Mouse (Mus musculus) forebrain, embryonic 10.5 days (tissue): ENCODE results near the gene Akirin2. TPM values are rescaled to one million over a fixed set of nuclear protein-coding genes. Genes with fewer than 3 reads are reported as not detected.
A peak's percentile ranks its signal among the peaks of the same experiment; 100 is the strongest.

Experiments
- DNase-seq: peaks from one replicate; pipeline ENCODE4 v3.0.0-alpha.2; 2017; ENCODE audit warnings: low spot score; ENCODE audit errors: extremely low spot score
- H3K27ac ChIP-seq: fragments of 300-500 bp; sonication (generic); 2 replicates; pipeline ENCODE4 v1.5.1; 2016; ENCODE audit warnings: mild to moderate bottlenecking
- H3K27me3 ChIP-seq: fragments of 300-500 bp; sonication (generic); 2 replicates; pipeline ENCODE4 v1.6.1; 2016; ENCODE audit warnings: mild to moderate bottlenecking; ENCODE audit not compliant: poor library complexity, severe bottlenecking
- H3K36me3 ChIP-seq: fragments of 300-500 bp; sonication (generic); replicated peaks from 2 replicates; pipeline ENCODE4 v1.6.1; 2016; ENCODE audit warnings: mild to moderate bottlenecking, moderate library complexity
- H3K4me1 ChIP-seq: fragments of 300-500 bp; sonication (generic); 2 replicates; pipeline ENCODE4 v1.6.1; 2016
- H3K4me3 ChIP-seq: fragments of 300-500 bp; sonication (generic); 2 replicates; pipeline ENCODE4 v1.5.1; 2016; ENCODE audit warnings: mild to moderate bottlenecking, moderate library complexity
- H3K9me3 ChIP-seq: fragments of 300-500 bp; sonication (generic); 2 replicates; pipeline ENCODE4 v1.6.1; 2016; ENCODE audit warnings: mild to moderate bottlenecking, moderate library complexity
- WGBS: fragments of 180-500 bp; shearing (Covaris S2); methylation state at CpG from one replicate; pipeline ENCODE4 v1.1.7; 2016; 5-methylcytosine and 5-hydroxymethylcytosine counted together
- polyA plus RNA-seq: library from polyadenylated mRNA; unstranded; fragments of >200 nt; fragmentation: Nextera tagmentation; extraction: Ambion mirVana; gene quantifications from 2 replicates; pipeline ENCODE4 v1.2.1, GENCODE M21; 2016

Akirin2 gene
- polyA plus RNA-seq, 1 experiment from 2014 or later = 44.6 TPM

DNA sequence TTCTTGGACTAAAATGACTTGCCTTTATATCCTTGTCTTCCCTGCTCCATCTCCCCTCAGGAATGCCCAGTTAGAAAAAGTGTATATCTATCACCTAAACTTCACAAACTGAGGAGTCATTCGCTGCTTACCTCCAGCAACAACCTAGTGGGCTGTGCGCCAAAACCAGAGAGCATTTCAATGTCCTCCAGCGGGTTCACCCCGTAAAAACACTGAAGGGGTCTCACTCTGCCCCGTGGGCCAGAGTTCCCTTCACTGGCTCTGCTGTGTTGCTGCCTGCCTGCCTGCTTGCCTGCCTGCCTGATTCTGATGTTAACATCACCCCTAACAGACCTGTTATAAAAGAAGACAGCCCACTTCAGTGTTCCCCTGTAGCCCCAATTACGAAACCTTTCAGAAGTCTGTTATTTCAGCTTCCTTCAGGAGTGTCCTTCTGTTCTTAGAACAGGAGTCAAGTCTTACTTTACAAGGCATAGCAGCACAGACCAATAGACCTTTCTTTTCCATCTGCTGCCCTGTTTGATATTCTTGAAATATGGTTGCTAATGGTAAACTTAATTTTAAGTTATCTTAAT lies 62.9 kb downstream of the Akirin2 start:
- DNase-seq = no peak
- Histone ChIP-seq H3K27ac (peak overlapping the region; percentile 94; the same call in 1 of the 2 replicates), H3K4me3 (peak overlapping the region; percentile 82), H3K36me3 (peaks cover 23% of the 10 kb centered on the region), H3K27me3 (no peaks in the 10 kb centered on the region), H3K9me3 (no peaks in the 10 kb centered on the region), H3K4me1 (peaks cover 26% of the 10 kb centered on the region)
- WGBS = 80% methylated on average over 6 of the region's 6 CpGs

- peak; percentile 85 for DNase-seq
- no peaks in the 10 kb centered on the region for H3K9me3 ChIP-seq
- no peaks in the 10 kb centered on the region for H3K27me3 ChIP-seq
- peaks cover 13% of the 10 kb centered on the region for H3K36me3 ChIP-seq
- H3K27ac ChIP-seq = peak within 1 kb of the TSS; percentile 94
- peaks cover 26% of the 10 kb centered on the region for H3K4me1 ChIP-seq
- under 1% methylated on average over 42 of the region's 42 CpGs for WGBS
- H3K4me3 ChIP-seq = peak within 1 kb of the TSS; percentile 82
These were observed 63.9 kb downstream of the Akirin2 start, which contains the start of the genes Orc3 and Rars2 for GRCm38 (mm10) chr4:34614630-34615094. TSS of gene Orc3 (minus strand) at chr4:34614944. TSS of gene Rars2 (plus strand) at chr4:34614957.

- Histone ChIP-seq H3K4me3 (peak overlapping the region; percentile 82), H3K9me3 (no peaks in the 10 kb centered on the region), H3K36me3 (peaks cover 12% of the 10 kb centered on the region), H3K27ac (peak overlapping the region; percentile 94), H3K27me3 (no peaks in the 10 kb centered on the region), H3K4me1 (peaks cover 26% of the 10 kb centered on the region)
- no peak for DNase-seq
- 3% methylated on average over 13 of the region's 13 CpGs for WGBS
These were observed 64.6 kb downstream of the Akirin2 start for GRCm38 (mm10) chr4:34615303-34615702.

DNA sequence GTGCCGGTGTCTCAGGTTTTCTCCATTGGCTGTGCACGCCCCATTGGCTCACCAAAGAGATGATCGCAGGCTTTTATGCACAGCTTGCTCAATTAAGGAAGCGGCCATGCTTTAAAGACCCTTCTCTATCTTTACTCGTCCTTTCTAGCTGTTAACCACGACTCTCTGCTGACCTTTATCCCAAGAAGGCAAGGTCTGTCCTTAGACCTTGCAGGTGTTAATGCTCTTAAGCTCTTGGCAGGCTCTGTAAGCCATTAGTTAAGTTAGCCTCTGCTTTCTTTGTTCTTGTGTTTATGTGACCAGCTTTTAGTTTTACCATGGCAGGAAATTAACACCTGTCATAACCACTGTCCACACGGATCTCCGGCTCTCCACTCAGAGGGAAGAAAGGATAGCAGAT lies 65.4 kb downstream of the Akirin2 start:
- Histone ChIP-seq H3K36me3 (0 out of 2 replicates have a peak, but pooled peaks cover 6% of the 10 kb centered on the region), H3K27me3 (no peaks in the 10 kb centered on the region), H3K4me1 (peaks cover 26% of the 10 kb centered on the region), H3K4me3 (peak overlapping the region; percentile 82), H3K27ac (peak overlapping the region; percentile 94), H3K9me3 (no peaks in the 10 kb centered on the region)
- no peak for DNase-seq
- WGBS = 59% methylated on average over 8 of the region's 8 CpGs

Other genes starting within 250 kb of the Akirin2 start
- 108 and 119 TPM in 2 replicates for gene Orc3, start 64.0 kb downstream of the Akirin2 start, polyA plus RNA-seq
- 78.5 and 79.8 TPM in 2 replicates for gene Rars2, start 64.0 kb downstream of the Akirin2 start, polyA plus RNA-seq
- 57.0 and 60.3 TPM in 2 replicates for gene Slc35a1, start 136.5 kb downstream of the Akirin2 start, polyA plus RNA-seq
- gene Cfap206, start 179.3 kb downstream of the Akirin2 start, polyA plus RNA-seq = 0.36 and 0.51 TPM in 2 replicates
- gene Gm136, start 205.3 kb downstream of the Akirin2 start, polyA plus RNA-seq = not detected in 2 replicates
- gene Smim8, start 227.5 kb downstream of the Akirin2 start, polyA plus RNA-seq = 40.7 and 43.8 TPM in 2 replicates